Mouse (Mus musculus) kidney, adult 18-20 months (tissue): Measurements from ENCODE around the gene Thtpa.
A peak's percentile ranks its signal among the peaks of the same experiment; 100 is the strongest.

Experiments used
- DNase-seq: peaks from one replicate; pipeline ENCODE4 v3.0.0; 2021

Gene Thtpa

DNA sequence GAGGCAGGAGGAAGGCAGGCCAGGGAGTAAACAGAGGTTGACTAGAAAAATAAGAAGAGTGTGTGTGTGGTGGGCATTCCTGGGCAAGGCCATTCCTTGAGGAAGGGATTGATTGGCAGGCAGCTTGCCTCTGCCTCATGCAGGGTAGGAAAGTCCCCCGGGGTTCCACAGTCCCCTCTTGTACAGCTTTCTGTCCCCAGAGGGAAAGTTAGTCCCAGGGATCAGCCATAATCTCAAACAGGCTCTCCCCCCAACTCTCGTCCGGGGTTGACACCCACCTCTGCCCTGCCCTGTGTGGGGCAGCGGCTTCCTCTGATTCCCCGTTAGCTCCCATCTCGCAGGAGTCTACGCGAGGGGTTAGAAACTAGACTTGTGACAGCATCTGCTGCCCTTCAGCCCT, 12.4 kb downstream of the Thtpa start:
- DNase-seq, result no peak

DNA sequence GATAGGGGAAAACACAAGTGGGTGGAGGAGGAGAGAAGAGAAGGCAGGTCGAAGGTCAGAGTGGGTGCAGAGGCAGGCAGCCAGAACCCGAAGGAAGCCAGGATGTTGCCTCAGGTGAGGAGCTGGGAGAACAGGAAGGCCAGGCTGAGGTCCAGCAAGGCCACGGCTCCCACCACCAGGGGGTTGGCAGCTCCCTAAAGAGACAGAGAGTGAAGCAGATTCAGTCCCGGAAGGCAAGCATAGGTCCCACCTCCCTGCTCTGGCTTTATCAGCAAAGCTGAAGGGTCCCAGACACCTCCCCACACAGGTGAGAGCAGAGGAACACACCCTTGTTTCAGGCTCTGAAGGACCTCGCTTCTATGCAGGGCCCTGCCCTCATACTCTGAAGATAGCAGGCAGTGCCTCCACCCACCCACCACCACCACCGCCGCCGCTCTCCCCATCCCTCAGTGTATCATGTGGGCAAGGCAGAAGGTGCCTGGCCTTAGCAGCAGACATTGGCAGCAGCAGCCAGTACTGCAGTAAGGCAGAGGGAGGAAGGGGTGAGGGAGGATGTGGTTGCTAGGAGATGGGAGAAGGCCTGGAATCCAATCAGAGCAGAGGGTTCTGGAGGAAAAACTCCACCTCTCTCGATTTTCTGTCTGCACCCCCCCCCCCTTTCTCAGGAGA, 13.8 kb downstream of the Thtpa start:
- DNase-seq, result no peak

- DNase-seq, result no peak
These were observed 14.7 kb downstream of the Thtpa start for GRCm38 (mm10) chr14:55109048-55109873.

- no peak for DNase-seq
These were observed 15.5 kb downstream of the Thtpa start for GRCm38 (mm10) chr14:55110076-55110475.

DNA sequence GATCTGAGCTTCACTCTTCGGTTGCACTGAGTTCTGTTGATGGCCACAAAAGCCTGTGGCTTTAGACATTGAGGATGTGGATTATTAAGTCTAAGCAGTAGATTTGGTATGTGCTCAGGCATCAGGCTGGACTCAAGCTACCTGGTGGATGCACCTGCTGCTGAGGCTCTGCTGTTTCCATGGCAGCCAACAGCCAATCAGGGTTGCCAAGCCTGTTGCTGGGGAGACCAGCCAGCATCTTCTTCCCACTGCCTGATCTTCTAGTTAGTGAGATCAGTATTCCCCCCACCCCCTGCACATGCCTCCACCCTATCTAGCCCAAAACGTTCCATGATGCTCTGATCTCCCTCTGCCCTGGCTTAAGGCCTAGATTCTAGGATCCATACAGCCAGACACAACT, 17.1 kb downstream of the Thtpa start:
- DNase-seq, result no peak

DNA sequence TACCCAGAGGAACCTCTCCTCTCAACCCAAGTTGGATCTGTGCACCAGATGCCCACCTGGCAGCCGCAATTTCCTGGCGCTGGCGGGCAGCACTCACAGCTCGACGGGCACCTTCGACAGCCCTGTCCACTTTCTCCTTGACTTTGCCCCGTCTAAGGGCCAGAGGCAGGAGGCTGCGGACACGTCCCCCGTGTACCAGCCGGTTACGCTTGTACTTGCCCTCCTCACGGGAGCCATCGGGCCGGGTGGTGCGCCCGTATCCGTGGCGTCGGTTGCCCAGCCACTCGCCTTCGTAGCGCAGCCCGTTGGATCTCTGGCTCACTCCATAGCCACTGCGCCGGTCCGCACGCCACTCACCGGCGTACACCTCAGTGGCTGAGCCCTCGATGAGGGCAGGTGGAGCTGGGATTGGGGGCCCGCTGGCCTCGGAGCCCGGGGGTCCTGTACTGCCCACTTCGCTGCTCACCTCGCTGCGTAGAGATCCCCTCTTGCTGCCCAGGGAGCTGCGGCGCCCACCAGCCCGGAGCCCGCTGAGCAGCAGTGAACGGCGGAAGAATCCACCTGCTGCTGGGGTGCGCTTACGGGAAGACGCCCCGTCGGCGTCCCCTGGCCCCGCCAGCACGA, 18.9 kb downstream of the Thtpa start:
- DNase-seq, result no peak

DNA sequence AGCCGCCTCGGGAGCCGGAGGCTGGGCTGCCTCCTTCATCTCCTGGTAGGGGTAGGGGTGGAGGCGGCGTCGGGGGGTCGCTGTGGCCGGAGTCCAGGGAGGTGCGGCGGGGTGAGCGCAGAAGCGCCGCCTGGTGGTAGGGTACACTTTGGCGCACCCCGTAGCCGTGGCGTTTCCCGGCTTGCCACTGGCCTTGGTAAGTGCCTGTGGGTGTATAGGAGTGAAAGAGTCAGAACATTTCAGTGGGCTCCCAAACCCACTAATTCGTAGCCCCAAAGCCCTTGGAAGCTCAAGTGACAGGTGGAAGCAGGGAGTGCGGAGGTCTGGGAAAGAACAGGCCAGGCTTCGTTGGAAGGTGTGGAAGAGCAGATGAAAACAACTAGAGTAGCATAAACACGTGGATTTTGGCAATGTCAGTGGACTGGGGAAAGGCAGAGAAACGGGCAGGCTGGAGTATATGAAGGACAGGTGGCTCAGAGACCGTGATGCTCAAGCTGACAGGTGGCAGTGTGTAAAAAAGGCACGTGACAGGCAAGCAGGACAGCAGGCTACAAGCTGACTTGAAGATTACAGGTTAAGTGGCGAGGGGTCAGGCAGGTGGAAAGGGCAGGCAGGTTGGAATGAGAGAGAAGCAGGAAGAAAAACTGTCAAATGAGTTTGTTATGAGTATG, 19.5 kb downstream of the Thtpa start:
- no peak for DNase-seq

DNA sequence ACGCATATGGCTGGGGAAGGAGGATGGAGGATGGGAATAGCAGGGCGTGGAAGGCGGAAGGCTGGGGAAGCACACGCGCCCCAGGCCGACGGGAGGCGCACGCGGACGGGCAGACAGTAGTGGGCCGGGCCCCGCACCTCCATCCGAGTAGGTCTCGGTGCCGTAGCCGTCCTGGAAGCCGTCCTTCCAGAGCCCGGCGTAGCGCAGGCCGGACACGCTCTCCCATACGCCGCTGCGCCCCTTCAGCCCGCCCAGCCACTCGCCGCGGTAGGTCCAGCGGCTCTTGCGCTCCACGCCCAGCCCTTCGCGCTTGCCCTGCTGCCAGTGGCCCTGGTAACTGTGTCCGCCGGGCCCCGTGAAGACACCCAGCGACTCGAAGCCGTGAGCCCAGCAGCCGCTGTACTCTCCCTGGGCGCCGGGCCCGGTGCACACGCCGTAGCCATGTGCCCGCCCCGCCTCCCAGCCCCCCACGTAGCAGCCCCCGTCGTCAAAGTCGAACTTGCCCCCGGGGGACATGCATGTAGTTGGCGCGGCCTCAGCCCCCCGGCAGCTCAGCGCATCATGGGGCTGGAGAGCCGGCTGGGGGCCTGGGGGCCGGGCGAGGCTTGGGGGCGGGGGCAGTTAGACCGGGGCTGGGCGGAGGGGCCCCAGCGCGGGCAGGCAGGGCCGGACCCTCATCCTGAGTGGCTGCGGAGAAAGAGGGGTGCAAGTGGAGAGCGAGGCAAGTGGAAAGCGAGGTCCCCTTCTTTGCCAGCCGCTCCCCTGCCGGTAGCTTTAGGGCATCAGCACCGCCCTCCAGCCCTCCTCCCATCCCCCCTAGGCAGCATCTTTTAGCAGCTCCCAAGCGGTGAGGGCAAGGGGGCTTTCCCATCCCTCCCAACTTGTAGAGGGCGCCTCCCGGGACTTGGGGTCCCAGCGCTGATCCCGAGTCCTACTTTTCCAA, 20.4 kb downstream of the Thtpa start:
- DNase-seq, result peak; percentile 51

DNA sequence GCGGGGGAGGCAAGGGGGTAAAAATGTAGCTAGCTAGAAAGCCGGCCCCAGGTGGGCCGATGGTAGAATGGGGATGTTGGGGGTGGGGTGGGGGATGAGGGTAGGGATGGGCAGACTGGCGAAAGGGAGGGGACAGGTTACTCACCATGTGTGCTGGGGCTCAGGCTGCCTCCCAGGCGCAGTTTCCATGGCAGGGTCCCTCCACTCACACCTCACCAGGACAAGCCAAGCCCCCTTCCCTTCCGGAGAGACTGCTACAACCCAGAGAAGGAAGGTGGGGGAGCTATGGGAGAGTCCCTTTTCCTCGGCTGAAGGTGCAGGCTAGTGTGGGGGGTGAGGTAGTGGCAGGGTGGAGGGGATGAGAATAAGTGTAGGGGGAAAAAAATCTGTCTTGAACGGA, 21.3 kb downstream of the Thtpa start:
- DNase-seq, result no peak

- DNase-seq, result no peak
These were observed 22.0 kb downstream of the Thtpa start, which contains the start of gene Jph4 for GRCm38 (mm10) chr14:55116425-55117200. Gene Jph4, minus strand, starts transcription at chr14:55116935.

GRCm38 (mm10) chr14:55118852-55119251, 24.3 kb downstream of the Thtpa start:
- DNase-seq, result no peak

DNA sequence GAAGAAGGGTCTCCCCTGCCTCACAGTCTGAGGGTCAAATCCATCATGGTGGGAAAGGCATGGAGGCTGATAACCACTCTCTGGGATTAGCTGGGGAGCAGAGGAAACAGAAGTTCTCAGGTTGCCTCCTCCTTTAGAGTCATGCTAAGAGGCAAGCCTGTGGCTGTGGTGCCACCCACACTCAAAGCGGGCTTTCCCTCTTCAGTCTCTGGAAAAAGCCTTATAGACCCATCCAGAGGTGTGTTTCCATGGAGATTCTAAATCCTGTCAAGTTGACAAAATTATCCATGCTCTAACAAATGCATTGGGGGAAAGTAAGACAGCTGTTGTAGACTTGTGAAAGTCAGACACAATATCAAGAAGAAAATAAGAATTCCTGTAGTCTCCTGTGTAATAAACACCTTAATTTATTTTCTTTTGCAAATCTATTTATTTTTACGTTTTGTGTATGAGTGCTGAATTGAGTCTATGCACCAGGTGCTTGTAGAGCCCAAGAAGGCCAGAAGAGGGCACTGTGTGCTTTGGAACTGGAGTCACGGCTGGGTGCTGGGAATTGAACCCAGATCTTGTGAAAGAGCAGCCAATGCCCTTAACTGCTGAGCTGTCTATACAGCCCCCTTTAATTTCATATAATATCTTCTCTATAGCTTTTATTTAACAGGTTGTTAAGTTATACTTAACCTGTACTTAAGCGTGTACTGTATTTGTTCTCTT, 25.0 kb downstream of the Thtpa start:
- no peak for DNase-seq

- DNase-seq, result peak; percentile 82
These were observed 27.4 kb downstream of the Thtpa start for GRCm38 (mm10) chr14:55121947-55122346.

DNA sequence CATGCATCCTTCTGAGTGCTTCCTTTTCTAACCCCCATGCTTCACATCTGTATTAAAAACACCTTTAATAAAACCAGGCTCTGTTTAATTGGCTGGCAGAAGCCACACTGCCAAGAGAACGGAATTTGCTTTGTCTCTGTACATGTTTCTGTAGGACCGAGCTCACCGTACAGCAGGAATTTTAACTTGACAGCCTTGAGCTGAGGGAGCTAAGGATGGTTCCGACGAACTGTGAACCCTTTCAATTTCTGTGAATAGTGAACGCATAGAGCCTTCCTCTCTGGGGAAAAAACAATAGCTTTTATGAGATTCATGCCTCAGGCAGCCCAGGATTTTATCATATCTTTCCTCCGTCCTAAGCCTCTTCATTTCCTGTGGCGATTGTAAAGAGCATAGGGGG, 27.8 kb downstream of the Thtpa start:
- no peak for DNase-seq

DNA sequence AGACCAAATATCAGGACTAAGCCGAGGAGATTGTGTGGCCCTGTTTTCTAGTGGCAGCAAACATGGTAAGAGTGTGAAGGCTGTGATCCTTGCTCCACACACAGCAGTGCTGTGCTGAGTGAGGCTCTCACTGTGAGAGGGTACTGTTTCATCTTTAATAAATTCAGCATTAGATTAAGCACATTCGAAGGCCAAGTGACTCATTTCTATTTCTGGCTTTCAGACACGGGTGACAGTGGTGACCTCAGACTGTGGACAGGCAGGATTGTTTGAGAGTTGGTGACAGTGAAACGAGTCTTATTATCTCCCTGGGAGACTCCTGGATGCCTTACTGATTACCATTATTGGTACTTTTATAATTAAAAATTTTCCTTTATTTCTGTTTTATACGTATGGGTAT, 31.1 kb downstream of the Thtpa start:
- no peak for DNase-seq

DNA sequence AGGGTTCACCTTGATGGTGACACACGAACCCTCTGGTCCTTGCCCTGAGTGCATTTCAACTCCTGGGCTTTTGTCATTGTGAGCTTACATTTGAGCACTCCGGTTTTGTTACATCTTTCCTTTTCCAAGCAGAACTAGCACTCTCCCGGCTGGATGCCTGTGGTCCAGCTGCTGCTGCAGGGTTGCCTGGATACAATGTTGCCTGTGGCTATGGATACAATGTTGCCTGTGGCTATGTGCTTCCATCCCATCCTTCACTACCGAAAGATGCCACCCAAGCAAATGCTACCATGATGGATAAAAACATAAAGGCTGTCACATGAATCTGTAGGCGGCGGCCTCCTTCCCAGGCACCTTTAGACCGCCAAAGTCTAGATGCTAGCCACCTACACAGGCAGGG, 31.9 kb downstream of the Thtpa start:
- no peak for DNase-seq

DNA sequence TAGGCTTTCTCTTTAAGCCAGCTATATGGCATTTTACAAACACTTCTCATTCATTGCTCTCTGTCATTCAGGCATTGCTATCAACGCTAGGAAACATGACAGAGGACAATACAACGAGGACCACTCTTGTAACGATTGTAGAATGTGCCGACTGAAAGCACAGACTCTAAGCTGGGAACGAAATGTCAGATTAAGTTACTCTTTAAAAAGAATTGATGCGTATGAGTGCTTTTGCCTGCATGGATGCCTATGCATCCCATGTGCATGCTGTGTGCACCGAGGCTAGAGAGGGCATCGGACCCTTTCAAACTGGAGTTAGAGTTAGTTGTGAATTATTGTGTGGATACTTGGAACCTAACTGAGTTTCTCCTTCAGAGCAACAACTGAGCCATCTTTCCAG, 41.1 kb downstream of the Thtpa start:
- DNase-seq, result no peak

GRCm38 (mm10) chr14:55139313-55139712, 44.7 kb downstream of the Thtpa start:
- DNase-seq, result no peak

- no peak for DNase-seq
These were observed 51.7 kb downstream of the Thtpa start for GRCm38 (mm10) chr14:55146324-55146723.

DNA sequence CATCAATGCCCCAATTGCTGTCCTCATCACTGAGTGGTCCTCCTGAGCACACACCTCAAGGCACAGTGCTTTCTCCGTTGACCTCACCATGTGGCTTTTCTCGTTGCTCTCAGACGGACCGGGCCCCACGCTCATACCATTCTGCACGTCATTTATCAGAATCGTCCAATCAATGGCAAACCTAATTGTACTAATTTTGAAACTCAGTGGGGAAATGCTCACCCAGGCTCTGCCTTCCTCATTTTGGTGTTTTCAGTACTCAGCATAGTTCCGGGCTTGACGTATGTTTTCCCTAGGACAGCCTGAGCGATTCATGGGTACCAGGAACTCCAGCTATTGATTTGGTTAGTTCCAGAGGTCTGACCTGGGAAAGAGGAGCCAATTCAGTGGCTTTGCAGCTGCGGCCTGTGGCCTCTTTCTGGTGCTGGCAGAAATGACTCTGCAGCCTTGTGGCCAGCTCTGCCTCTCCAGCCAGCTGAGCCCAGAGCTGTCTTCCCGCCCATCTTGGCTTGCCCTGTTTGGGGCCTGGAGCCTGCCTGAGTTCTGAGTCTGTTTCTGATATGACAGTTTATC, 52.3 kb downstream of the Thtpa start:
- no peak for DNase-seq
